7 mouse cellular contexts compared by ENCODE assay signal in genomic region chr14:79330944-79331561, GRCm38 (mm10). TPM values are rescaled to one million over a fixed set of nuclear protein-coding genes. Genes with fewer than 3 reads are reported as not detected.
DNase-seq lines count a peak whose midpoint lies in the region; ATAC-seq and TF ChIP-seq lines count a peak whose summit lies in the region.

No protein-coding gene starts in this region.

- peak overlapping the region; percentile 38 for H3K4me2 ChIP-seq in hindbrain, embryonic 12.5 days (replicated peaks)

- 59% methylated on average over 16 of the region's 16 CpGs for WGBS in hindbrain, embryonic 12.5 days

- DNase-seq in MEL (ENCODE audit: low read depth, low spot score) = peak; percentile 77
- DNase-seq in frontal cortex, postnatal 10 days (ENCODE audit: low spot score in 2 of 2) = no peak
- no peak for DNase-seq in layer of hippocampus, adult 11-12 months (ENCODE audit: low spot score)
- DNase-seq in testis, postnatal 10 days (ENCODE audit: low spot score) = no peak

- no peak for ATAC-seq in hindbrain, embryonic 12.5 days (ENCODE audit: low FRiP score)
- ATAC-seq in megakaryocyte-erythroid progenitor cell, adult 5-6 weeks (replicated peaks; ENCODE audit: low FRiP score, low TSS enrichment, poor library complexity, severe bottlenecking) = peak; percentile 80

- no peaks in the 10 kb centered on the region for H3K27me3 ChIP-seq in MEL (ENCODE audit: control insufficient read depth in 1 of 2, insufficient read depth in 2 of 2, low read length in 2 of 2)
- H3K27me3 ChIP-seq in hindbrain, embryonic 12.5 days = no peaks in the 10 kb centered on the region

- H3K4me1 ChIP-seq in MEL (ENCODE audit: control insufficient read depth in 1 of 2, insufficient read depth in 2 of 2, low read length in 2 of 2) = peaks cover 10 to 16% of the 10 kb centered on the region in 2 experiments
- peaks cover 6% of the 10 kb centered on the region for H3K4me1 ChIP-seq in bone marrow macrophage, adult 2 months (ENCODE audit: control insufficient read depth, insufficient read depth, low read length)
- peaks cover 5% of the 10 kb centered on the region; the same call in 1 of the 2 replicates for H3K4me1 ChIP-seq in hindbrain, embryonic 12.5 days

- peaks cover 2 to 14% of the 10 kb centered on the region in 2 experiments; a peak in 2 of 4 replicates for H3K36me3 ChIP-seq in MEL (ENCODE audit: control insufficient read depth in 1 of 2, insufficient read depth in 2 of 2, low read length in 2 of 2)
- H3K36me3 ChIP-seq in hindbrain, embryonic 12.5 days = peaks cover 10% of the 10 kb centered on the region

- TF ChIP-seq EP300 in MEL (IDR thresholded peaks at IDR 0.05; ENCODE audit: low read depth in 1 of 2, low read length in 2 of 2) = peak; percentile 29 to 32; a peak in 3 of 4 replicates

- H3K79me2 ChIP-seq in MEL (ENCODE audit: control insufficient read depth, insufficient read depth, low read length, poor library complexity) = no peaks in the 10 kb centered on the region; the same call in 1 of the 2 replicates

- no peak for TF ChIP-seq CTCF in MEL (IDR thresholded peaks at IDR 0.05 in 2 of 3, conservative IDR thresholded peaks at IDR 0.05 in 1 of 3; ENCODE audit: control insufficient read depth in 1 of 3, insufficient read depth in 1 of 3, low read depth in 2 of 3, low read length in 3 of 3, poor library complexity in 1 of 3, severe bottlenecking in 1 of 3)
- no peak for TF ChIP-seq CTCF in bone marrow macrophage, adult 2 months (IDR thresholded peaks at IDR 0.05; ENCODE audit: low read depth, low read length)

- H3K27ac ChIP-seq in MEL (ENCODE audit: control insufficient read depth, low read depth, low read length) = peak overlapping the region; percentile 100
- H3K27ac ChIP-seq in bone marrow macrophage, adult 2 months (ENCODE audit: insufficient read depth, low read depth, low read length) = no peak overlapping the region
- no peak overlapping the region for H3K27ac ChIP-seq in hindbrain, embryonic 12.5 days

- no peaks in the 10 kb centered on the region for H3K9me3 ChIP-seq in MEL (replicated peaks; ENCODE audit: insufficient read depth, low read length)
- no peaks in the 10 kb centered on the region for H3K9me3 ChIP-seq in hindbrain, embryonic 12.5 days (replicated peaks)

- peak overlapping the region; percentile 69 for H3K9ac ChIP-seq in MEL (ENCODE audit: control insufficient read depth, low read depth, low read length, poor library complexity, severe bottlenecking)
- no peak overlapping the region for H3K9ac ChIP-seq in hindbrain, embryonic 12.5 days

- peak overlapping the region; percentile 73 to 93 for H3K4me3 ChIP-seq in MEL (ENCODE audit: control insufficient read depth in 1 of 2, insufficient read depth in 1 of 2, low read depth in 2 of 2, low read length in 2 of 2)
- peak overlapping the region; percentile 46 for H3K4me3 ChIP-seq in bone marrow macrophage, adult 2 months (ENCODE audit: insufficient read depth, low read length)
- H3K4me3 ChIP-seq in hindbrain, embryonic 12.5 days = peak overlapping the region; percentile 11; the same call in 1 of the 2 replicates

- no peak for TF ChIP-seq POLR2A in MEL (IDR thresholded peaks at IDR 0.05; ENCODE audit: control insufficient read depth in 1 of 2, insufficient read depth in 1 of 2, low read depth in 1 of 2, low read length in 2 of 2, poor library complexity in 1 of 2)
- TF ChIP-seq POLR2A in bone marrow macrophage, adult 2 months (IDR thresholded peaks at IDR 0.05; ENCODE audit: borderline replicate concordance, low read depth, low read length) = no peak

- no peak for TF ChIP-seq RAD21 in MEL (IDR thresholded peaks at IDR 0.05; ENCODE audit: low read depth, low read length)

TF ChIP-seq in MEL, 35 proteins besides CTCF, POLR2A, EP300 and RAD21:
- TF ChIP-seq USF1 (IDR thresholded peaks at IDR 0.05; ENCODE audit: low read depth, low read length) = no peak
- peak; percentile 53 for TF ChIP-seq MXI1 (IDR thresholded peaks at IDR 0.05; ENCODE audit: low read depth, low read length)
- TF ChIP-seq MYC (IDR thresholded peaks at IDR 0.05; ENCODE audit: low read depth, low read length) = peak; percentile 45; the same call in 1 of the 2 replicates
- TF ChIP-seq MAFK (IDR thresholded peaks at IDR 0.05; ENCODE audit: borderline replicate concordance, low read depth, low read length) = no peak
- peak; percentile 45; the same call in 1 of the 2 replicates for TF ChIP-seq POLR2AphosphoS2 (IDR thresholded peaks at IDR 0.05; ENCODE audit: low read length)
- peak; percentile 56 for TF ChIP-seq SIN3A (IDR thresholded peaks at IDR 0.05; ENCODE audit: low read length)
- TF ChIP-seq MEF2A (IDR thresholded peaks at IDR 0.05; ENCODE audit: extremely low read depth, insufficient replicate concordance, low read depth, low read length, poor library complexity, severe bottlenecking) = no peak
- peak; percentile 36; the same call in 1 of the 2 replicates for TF ChIP-seq ETS1 (IDR thresholded peaks at IDR 0.05; ENCODE audit: low read depth, low read length)
- TF ChIP-seq E2F4 (IDR thresholded peaks at IDR 0.05; ENCODE audit: borderline replicate concordance, low read depth, low read length) = no peak
- TF ChIP-seq CHD2 (IDR thresholded peaks at IDR 0.05; ENCODE audit: low read length) = no peak
- TF ChIP-seq MAZ (IDR thresholded peaks at IDR 0.05; ENCODE audit: low read depth, low read length) = 0 out of 2 replicates have a peak, but pooled peaks have one; percentile 44
- peak; percentile 43; the same call in 1 of the 2 replicates for TF ChIP-seq TCF12 (IDR thresholded peaks at IDR 0.05; ENCODE audit: low read depth, low read length)
- TF ChIP-seq KAT2A (conservative IDR thresholded peaks at IDR 0.05; ENCODE audit: low read depth, low read length) = no peak; the same call in 1 of the 2 replicates
- peak; percentile 29; the same call in 1 of the 2 replicates for TF ChIP-seq HCFC1 (IDR thresholded peaks at IDR 0.05; ENCODE audit: low read depth, low read length)
TF ChIP-seq in MEL: peak in this region for 8.

RNA-seq across cellular contexts. Expression of gene Rgcc, which starts 29.6 kb away (rescaled TPM):
- 0.85 and 1.2 TPM in 2 replicates for total RNA-seq in MEL (2012; rRNA removed)
- polyA plus RNA-seq in MEL (2012; ENCODE audit: insufficient read depth in 1 of 2, insufficient read length in 2 of 2, low read depth in 1 of 2, low replicate concordance in 2 of 2, missing spikeins in 1 of 2) = 1 to 10 TPM in 1 of 2 experiments, not detected in 1; 1.8 TPM
- polyA plus RNA-seq in bone marrow macrophage, adult 2 months (2012; ENCODE audit: insufficient read depth, insufficient read length, missing spikeins) = 0.60 TPM in 1 of 2 replicates, not detected in the other
- 32.4 and 41.0 TPM in 2 replicates for polyA plus RNA-seq in hindbrain, embryonic 12.5 days (2016; fragmentation: Nextera tagmentation; extraction: Ambion mirVana)
- total RNA-seq in megakaryocyte-erythroid progenitor cell, adult 5-6 weeks (2014; fragmentation: Nextera tagmentation) = 35.8 and 39.4 TPM in 2 replicates
- total RNA-seq in megakaryocyte-erythroid progenitor cell, adult 5-6 weeks (2017) = 18.5 and 30.4 TPM in 2 replicates

RNA-seq across cellular contexts. Expression of gene Naa16, which starts 59.5 kb away (rescaled TPM):
- total RNA-seq in MEL (2012; rRNA removed) = 22.4 and 26.9 TPM in 2 replicates
- polyA plus RNA-seq in MEL (2012; ENCODE audit: insufficient read depth in 1 of 2, insufficient read length in 2 of 2, low read depth in 1 of 2, low replicate concordance in 2 of 2, missing spikeins in 1 of 2) = 10 to 100 TPM in 1 of 2 experiments, not detected in 1; 51.6 TPM
- 24.1 and 25.4 TPM in 2 replicates for polyA plus RNA-seq in bone marrow macrophage, adult 2 months (2012; ENCODE audit: insufficient read depth, insufficient read length, missing spikeins)
- polyA plus RNA-seq in hindbrain, embryonic 12.5 days (2016; fragmentation: Nextera tagmentation; extraction: Ambion mirVana) = 33.9 and 39.4 TPM in 2 replicates
- total RNA-seq in megakaryocyte-erythroid progenitor cell, adult 5-6 weeks (2014; fragmentation: Nextera tagmentation) = 40.3 and 50.0 TPM in 2 replicates
- total RNA-seq in megakaryocyte-erythroid progenitor cell, adult 5-6 weeks (2017) = 34.0 and 47.1 TPM in 2 replicates

Comparison
In these comparisons a context has a peak if more than half of its experiments do, and no peak if none do; other contexts are left out.
1. H3K4me3 ChIP-seq: peak in every context shown above with its lines; median percentile 83 in MEL; 46 in bone marrow macrophage, adult 2 months; 11 in hindbrain, embryonic 12.5 days.
2. RNA of gene Rgcc, which starts 29.6 kb away (polyA plus RNA-seq): 32.4 to 41.0 TPM in hindbrain, embryonic 12.5 days; 1.8 TPM in MEL and 0.60 TPM in bone marrow macrophage, adult 2 months; every median in the first group is over 10 times any median in the second.